Mouse (Mus musculus) lung, postnatal 0 days (tissue): Measurements from ENCODE around the gene Mrpl53. TPM values are rescaled to one million over a fixed set of nuclear protein-coding genes. Genes with fewer than 3 reads are reported as not detected.

Experiments
- ATAC-seq: fragments of 200-750 bp; cut with Nextera tagmentation; 2 replicates; pipeline ENCODE4 v1.8.0; 2017; ENCODE audit warnings: moderate library complexity
- DNase-seq: peaks from one replicate; pipeline ENCODE4 v3.0.0-alpha.2; 2016; ENCODE audit warnings: low spot score
- H3K27ac ChIP-seq: fragments of 300-500 bp; sonication (generic); 2 replicates; pipeline ENCODE4 v1.5.1; 2014; ENCODE audit warnings: antibody characterized with exemption, mild to moderate bottlenecking, low read length, mixed read lengths
- H3K27me3 ChIP-seq: fragments of 300-500 bp; sonication (generic); replicated peaks from 2 replicates; pipeline ENCODE4 v1.6.1; 2014; ENCODE audit warnings: low read length, mixed read lengths; ENCODE audit not compliant: insufficient read depth
- H3K36me3 ChIP-seq: fragments of 300-500 bp; sonication (generic); 2 replicates; pipeline ENCODE4 v1.6.1; 2014; ENCODE audit warnings: low read length, mixed read lengths; ENCODE audit not compliant: insufficient read depth
- H3K4me1 ChIP-seq: fragments of 300-500 bp; sonication (generic); 2 replicates; pipeline ENCODE4 v1.6.1; 2014; ENCODE audit warnings: antibody characterized with exemption, low read depth, low read length, mixed read lengths; ENCODE audit not compliant: insufficient read depth
- H3K4me2 ChIP-seq: fragments of 300-500 bp; sonication (generic); replicated peaks from 2 replicates; pipeline ENCODE4 v1.6.1; 2014; ENCODE audit warnings: low read depth, mild to moderate bottlenecking, low read length, moderate library complexity, mixed read lengths
- H3K4me3 ChIP-seq: fragments of 300-500 bp; sonication (generic); 2 replicates; pipeline ENCODE4 v1.5.1; 2014; ENCODE audit warnings: low read depth, low read length
- H3K9ac ChIP-seq: fragments of 300-500 bp; sonication (generic); replicated peaks from 2 replicates; pipeline ENCODE4 v1.6.1; 2014; ENCODE audit warnings: low read depth, mild to moderate bottlenecking
- H3K9me3 ChIP-seq: fragments of 300-500 bp; sonication (generic); 2 replicates; pipeline ENCODE4 v1.6.1; 2016; ENCODE audit warnings: low read length, mixed read lengths
- CTCF ChIP-seq: IDR thresholded peaks from 2 replicates; pipeline ENCODE4 v1.5.1; 2016; ENCODE audit warnings: antibody characterized with exemption, mild to moderate bottlenecking
- EP300 ChIP-seq: IDR thresholded peaks from 2 replicates; pipeline ENCODE4 v1.6.1; 2016; ENCODE audit warnings: antibody characterized with exemption, mild to moderate bottlenecking, control low read depth
- WGBS: fragments of 180-500 bp; shearing (Covaris S2); extraction: QIAGEN DNeasy Blood & Tissue Kit; methylation state at CpG from one replicate; pipeline ENCODE4 v1.1.7; 2014; 5-methylcytosine and 5-hydroxymethylcytosine counted together
- polyA plus RNA-seq: library from polyadenylated mRNA; unstranded; fragments of >200 nt; fragmentation: Nextera tagmentation; extraction: Ambion mirVana; gene quantifications from 2 replicates; pipeline ENCODE4 v1.2.1, GENCODE M21; 2015

The Mrpl53 gene
- 127 and 128 TPM in 2 replicates for polyA plus RNA-seq

- no peak for TF ChIP-seq EP300
- no peak for TF ChIP-seq CTCF
- DNase-seq (peak; percentile 80), ATAC-seq (peak; percentile 92)
- Histone ChIP-seq H3K36me3 (no peaks in the 10 kb centered on the region), H3K9me3 (no peaks in the 10 kb centered on the region), H3K27ac (peak within 1 kb of the TSS; percentile 65), H3K4me1 (peaks cover 4% of the 10 kb centered on the region; the same call in 1 of the 2 replicates), H3K4me2 (peak within 1 kb of the TSS; percentile 89), H3K9ac (peak within 1 kb of the TSS; percentile 74), H3K27me3 (no peaks in the 10 kb centered on the region), H3K4me3 (peak within 1 kb of the TSS; percentile 88)
- under 1% methylated on average over 75 of the region's 76 CpGs for WGBS
These were observed at the start of gene Mrpl53 for GRCm38 (mm10) chr6:83108762-83109668. Gene Mrpl53 (plus strand): TSS chr6:83109040.

- H3K36me3 ChIP-seq, result no peaks in the 10 kb centered on the region
These were observed 42.8 kb upstream of the Mrpl53 start for GRCm38 (mm10) chr6:83065995-83066394.

DNA sequence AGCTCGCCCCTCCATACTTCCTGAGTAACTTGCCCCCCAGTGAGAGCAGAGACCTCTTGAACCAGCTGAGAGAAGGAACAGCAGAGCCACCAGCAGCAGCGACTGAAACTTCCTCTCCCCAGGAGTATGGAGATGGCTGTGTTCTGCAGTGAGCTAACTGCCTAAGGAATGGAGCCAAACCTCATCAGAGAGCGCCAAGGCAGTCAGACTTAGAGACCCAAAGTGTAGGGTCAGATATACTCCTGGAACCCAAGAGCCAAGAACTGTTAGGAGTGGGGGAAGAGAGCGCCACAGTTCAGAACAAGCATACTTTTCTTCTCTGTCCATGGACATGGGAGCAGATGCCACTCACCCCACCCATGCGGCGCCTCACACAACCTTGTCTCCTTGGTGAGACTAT, 42.4 kb upstream of the Mrpl53 start:
- WGBS, result 25% methylated on average over 6 of the region's 6 CpGs
- TF ChIP-seq EP300 (no peak), CTCF (no peak)
- DNase-seq (no peak), ATAC-seq (no peak)
- no peaks in the 10 kb centered on the region for H3K36me3 ChIP-seq
- H3K9ac ChIP-seq, result no peak overlapping the region
- peaks cover 80% of the 10 kb centered on the region for H3K27me3 ChIP-seq
- H3K4me2 ChIP-seq, result no peak overlapping the region
- H3K4me1 ChIP-seq, result peaks cover 3% of the 10 kb centered on the region; the same call in 1 of the 2 replicates
- no peaks in the 10 kb centered on the region for H3K9me3 ChIP-seq
- H3K27ac ChIP-seq, result no peak overlapping the region
- H3K4me3 ChIP-seq, result no peak overlapping the region; the same call in 1 of the 2 replicates

More at GRCm38 (mm10) chr6:83065995-83066394, 42.8 kb upstream of the Mrpl53 start:
- TF ChIP-seq CTCF (no peak), EP300 (no peak)
- peaks cover 76% of the 10 kb centered on the region for H3K27me3 ChIP-seq
- DNase-seq (no peak), ATAC-seq (no peak)
- no peak overlapping the region for H3K4me2 ChIP-seq
- no peaks in the 10 kb centered on the region for H3K9me3 ChIP-seq
- WGBS, result 30% methylated on average over 8 of the region's 8 CpGs
- H3K9ac ChIP-seq, result no peak overlapping the region
- H3K27ac ChIP-seq, result no peak overlapping the region
- no peak overlapping the region; the same call in 1 of the 2 replicates for H3K4me3 ChIP-seq
- H3K4me1 ChIP-seq, result peaks cover 3% of the 10 kb centered on the region; the same call in 1 of the 2 replicates

GRCm38 (mm10) chr6:83068221-83068620, 40.6 kb upstream of the Mrpl53 start:
- Histone ChIP-seq H3K4me2 (peak overlapping the region; percentile 55; the same call in 1 of the 2 replicates), H3K36me3 (no peaks in the 10 kb centered on the region), H3K4me1 (peaks cover 3% of the 10 kb centered on the region; the same call in 1 of the 2 replicates), H3K27me3 (peaks cover 81% of the 10 kb centered on the region), H3K4me3 (peak overlapping the region; percentile 31; the same call in 1 of the 2 replicates), H3K27ac (no peak overlapping the region), H3K9ac (no peak overlapping the region), H3K9me3 (no peaks in the 10 kb centered on the region)
- 7% methylated on average over 8 of the region's 8 CpGs for WGBS
- DNase-seq, result no peak
- no peak for ATAC-seq
- TF ChIP-seq EP300, result no peak
- TF ChIP-seq CTCF, result no peak

DNA sequence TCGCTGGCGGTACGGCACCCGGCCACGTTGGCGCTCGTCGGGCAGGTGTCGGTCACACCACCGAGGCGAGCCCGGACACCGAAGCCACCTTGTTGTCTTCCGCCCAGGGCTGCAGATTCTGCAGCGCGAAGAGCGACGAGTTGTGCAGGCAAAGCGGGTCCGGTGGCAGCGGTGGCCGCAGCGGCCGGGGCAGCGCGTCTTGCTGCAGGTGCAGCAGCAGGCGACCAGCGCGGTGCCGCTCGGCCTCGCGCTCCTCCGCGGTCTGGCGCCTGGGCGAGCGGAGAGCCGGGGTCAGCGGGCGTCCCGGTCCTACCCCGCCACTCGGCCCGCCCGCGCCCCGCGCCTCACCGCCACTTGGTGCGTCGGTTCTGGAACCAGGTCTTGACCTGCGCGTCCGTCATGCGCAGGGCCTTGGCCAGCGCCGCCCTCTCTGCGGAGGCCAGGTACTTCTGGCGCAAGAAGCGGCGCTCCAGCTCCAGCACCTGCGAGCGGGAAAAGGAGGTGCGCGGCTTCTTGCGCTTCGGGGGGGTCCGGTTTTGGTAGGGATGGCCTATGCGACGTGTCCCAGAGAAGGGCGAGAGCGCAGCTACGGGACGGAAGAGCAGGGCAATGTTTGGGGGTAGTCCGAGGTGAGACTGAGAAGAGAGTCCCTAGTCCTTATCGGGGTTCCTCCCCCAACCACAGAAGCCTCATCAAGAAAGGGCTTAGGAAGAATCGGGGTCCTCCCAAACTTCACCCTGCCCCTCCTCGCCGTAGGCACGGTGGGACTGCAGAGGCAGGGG, 39.9 kb upstream of the Mrpl53 start:
- Histone ChIP-seq H3K27me3 (peaks cover 80% of the 10 kb centered on the region), H3K4me2 (peak overlapping the region; percentile 55), H3K27ac (no peak overlapping the region), H3K9ac (no peak overlapping the region), H3K4me3 (peak overlapping the region; percentile 31; the same call in 1 of the 2 replicates), H3K9me3 (no peaks in the 10 kb centered on the region), H3K36me3 (no peaks in the 10 kb centered on the region), H3K4me1 (peaks cover 3% of the 10 kb centered on the region; the same call in 1 of the 2 replicates)
- TF ChIP-seq EP300 (no peak), CTCF (no peak)
- ATAC-seq (peak; percentile 41; the same call in 1 of the 2 replicates), DNase-seq (peak; percentile 26)
- WGBS, result 1% methylated on average over 80 of the region's 81 CpGs
